Mouse (Mus musculus) liver, postnatal 0 days (tissue): ENCODE data around the gene Lgals12. TPM values are rescaled to one million over a fixed set of nuclear protein-coding genes. Genes with fewer than 3 reads are reported as not detected.

Source experiments
- ATAC-seq: fragments of 200-750 bp; cut with Nextera tagmentation; 2 replicates; pipeline ENCODE4 v1.8.0; 2017; ENCODE audit warnings: mild to moderate bottlenecking, moderate library complexity
- DNase-seq: peaks from one replicate; pipeline ENCODE4 v3.0.0-alpha.2; 2016
- H3K27ac ChIP-seq: fragments of 300-500 bp; sonication (generic); 2 replicates; pipeline ENCODE4 v1.5.1; 2014; ENCODE audit warnings: antibody characterized with exemption, moderate library complexity, mild to moderate bottlenecking, low read depth
- H3K27me3 ChIP-seq: fragments of 300-500 bp; sonication (generic); 2 replicates; pipeline ENCODE4 v1.6.1; 2014; ENCODE audit warnings: low read length, control low read depth, mixed read lengths; ENCODE audit not compliant: insufficient read depth
- H3K36me3 ChIP-seq: fragments of 300-500 bp; sonication (generic); replicated peaks from 2 replicates; pipeline ENCODE4 v1.6.1; 2014; ENCODE audit warnings: mild to moderate bottlenecking, control low read depth, low read length, moderate library complexity, mixed read lengths; ENCODE audit not compliant: insufficient read depth
- H3K4me1 ChIP-seq: fragments of 300-500 bp; sonication (generic); 2 replicates; pipeline ENCODE4 v1.6.1; 2014; ENCODE audit warnings: antibody characterized with exemption, mild to moderate bottlenecking, control low read depth; ENCODE audit not compliant: insufficient read depth
- H3K4me2 ChIP-seq: fragments of 300-500 bp; sonication (generic); 2 replicates; pipeline ENCODE4 v1.6.1; 2014; ENCODE audit warnings: low read depth, mild to moderate bottlenecking, low read length, moderate library complexity, mixed read lengths
- H3K4me3 ChIP-seq: fragments of 300-500 bp; sonication (generic); 2 replicates; pipeline ENCODE4 v1.5.1; 2014; ENCODE audit warnings: low read depth, low read length
- H3K9ac ChIP-seq: fragments of 300-500 bp; sonication (generic); replicated peaks from 2 replicates; pipeline ENCODE4 v1.6.1; 2014; ENCODE audit warnings: mild to moderate bottlenecking, moderate library complexity
- H3K9me3 ChIP-seq: fragments of 300-500 bp; sonication (generic); 2 replicates; pipeline ENCODE4 v1.6.1; 2016; ENCODE audit warnings: mild to moderate bottlenecking, control low read depth, low read length, mixed read lengths
- CTCF ChIP-seq: sonication (generic); IDR thresholded peaks from 2 replicates; pipeline ENCODE4 v1.5.1; 2016; ENCODE audit warnings: antibody characterized with exemption, low read depth
- EP300 ChIP-seq: IDR thresholded peaks from 2 replicates; pipeline ENCODE4 v1.6.1; 2016; ENCODE audit warnings: antibody characterized with exemption, low read depth, mild to moderate bottlenecking
- WGBS: fragments of 180-500 bp; shearing (Covaris S2); extraction: QIAGEN DNeasy Blood & Tissue Kit; methylation state at CpG from one replicate; pipeline ENCODE4 v1.1.7; 2014; ENCODE audit not compliant: insufficient replicate concordance; 5-methylcytosine and 5-hydroxymethylcytosine counted together
- polyA plus RNA-seq: library from polyadenylated mRNA; unstranded; fragments of >200 nt; fragmentation: Nextera tagmentation; extraction: Ambion mirVana; gene quantifications from 2 replicates; pipeline ENCODE4 v1.2.1, GENCODE M21; 2015

Gene Lgals12
- polyA plus RNA-seq, 1 experiment from 2014 or later: not detected

DNA sequence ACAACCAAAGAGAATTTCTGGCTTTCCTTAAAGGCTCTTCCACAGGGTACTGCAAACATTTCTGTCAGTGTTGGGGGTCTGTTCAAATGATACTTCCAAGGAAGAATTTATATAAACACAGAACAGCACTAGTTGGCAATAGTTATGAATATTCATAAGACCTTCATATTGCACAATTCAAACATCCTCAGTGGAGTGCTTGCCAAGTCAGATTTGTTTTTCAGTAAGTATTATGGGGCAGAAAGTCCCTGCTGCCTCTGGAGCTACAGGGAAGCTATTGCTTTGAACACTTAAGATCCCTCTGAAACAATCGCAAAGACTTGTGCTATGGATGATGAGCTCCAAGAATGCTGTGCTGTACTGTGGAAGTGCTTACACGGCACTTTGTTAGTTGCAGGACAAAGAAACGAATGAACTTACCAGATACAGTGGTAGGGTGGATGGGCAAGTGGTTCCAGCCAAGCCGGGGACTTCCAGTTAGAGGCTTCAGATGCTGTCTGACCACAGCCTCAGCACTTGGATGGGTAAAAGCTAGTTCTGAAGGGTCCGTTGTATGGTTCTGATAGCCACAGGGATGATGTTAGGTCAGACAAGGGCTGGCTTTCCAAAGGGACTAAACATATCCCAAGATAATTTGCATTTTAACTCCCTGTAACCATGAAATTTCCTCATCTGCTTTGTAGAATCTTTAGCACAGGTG lies 9.4 kb upstream of the Lgals12 start:
- no peak for ATAC-seq
- no peak overlapping the region for H3K4me3 ChIP-seq
- no peak overlapping the region for H3K27ac ChIP-seq
- no peak for DNase-seq
- no peak overlapping the region for H3K9ac ChIP-seq
- TF ChIP-seq EP300 (no peak), CTCF (no peak)
- peaks cover 10% of the 10 kb centered on the region for H3K27me3 ChIP-seq
- H3K4me1 ChIP-seq: peaks cover 7% of the 10 kb centered on the region
- 75% methylated on average over 5 of the region's 5 CpGs for WGBS
- H3K9me3 ChIP-seq: no peaks in the 10 kb centered on the region
- no peak overlapping the region for H3K4me2 ChIP-seq
- no peaks in the 10 kb centered on the region for H3K36me3 ChIP-seq

DNA sequence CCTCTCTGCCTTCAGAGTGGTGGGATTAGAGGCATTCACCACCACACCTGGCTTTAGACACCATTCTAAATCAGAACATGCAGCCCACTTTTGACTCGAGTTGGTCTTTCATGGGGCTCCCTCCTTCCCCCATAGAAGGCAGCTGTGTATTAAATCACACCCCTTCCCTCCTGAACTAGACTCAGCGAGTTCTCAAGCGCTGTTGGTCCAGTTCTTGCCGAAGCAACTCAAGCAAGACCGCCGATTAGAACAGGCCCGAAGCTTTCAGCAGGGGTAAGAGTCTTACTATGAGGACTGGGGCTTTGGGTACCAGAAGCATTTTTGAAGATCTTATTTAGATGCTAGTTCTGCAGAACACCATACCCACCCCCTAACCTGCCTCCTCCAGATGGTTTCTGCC lies 6.2 kb upstream of the Lgals12 start:
- TF ChIP-seq EP300 (no peak), CTCF (no peak)
- no peak for ATAC-seq
- H3K27me3 ChIP-seq: peaks cover 18% of the 10 kb centered on the region
- no peak overlapping the region for H3K4me2 ChIP-seq
- DNase-seq: no peak
- 86% methylated on average over 7 of the region's 7 CpGs for WGBS
- H3K9me3 ChIP-seq: no peaks in the 10 kb centered on the region
- H3K4me1 ChIP-seq: peaks cover 7% of the 10 kb centered on the region
- H3K36me3 ChIP-seq: no peaks in the 10 kb centered on the region
- no peak overlapping the region for H3K4me3 ChIP-seq
- no peak overlapping the region for H3K9ac ChIP-seq
- H3K27ac ChIP-seq: no peak overlapping the region

DNA sequence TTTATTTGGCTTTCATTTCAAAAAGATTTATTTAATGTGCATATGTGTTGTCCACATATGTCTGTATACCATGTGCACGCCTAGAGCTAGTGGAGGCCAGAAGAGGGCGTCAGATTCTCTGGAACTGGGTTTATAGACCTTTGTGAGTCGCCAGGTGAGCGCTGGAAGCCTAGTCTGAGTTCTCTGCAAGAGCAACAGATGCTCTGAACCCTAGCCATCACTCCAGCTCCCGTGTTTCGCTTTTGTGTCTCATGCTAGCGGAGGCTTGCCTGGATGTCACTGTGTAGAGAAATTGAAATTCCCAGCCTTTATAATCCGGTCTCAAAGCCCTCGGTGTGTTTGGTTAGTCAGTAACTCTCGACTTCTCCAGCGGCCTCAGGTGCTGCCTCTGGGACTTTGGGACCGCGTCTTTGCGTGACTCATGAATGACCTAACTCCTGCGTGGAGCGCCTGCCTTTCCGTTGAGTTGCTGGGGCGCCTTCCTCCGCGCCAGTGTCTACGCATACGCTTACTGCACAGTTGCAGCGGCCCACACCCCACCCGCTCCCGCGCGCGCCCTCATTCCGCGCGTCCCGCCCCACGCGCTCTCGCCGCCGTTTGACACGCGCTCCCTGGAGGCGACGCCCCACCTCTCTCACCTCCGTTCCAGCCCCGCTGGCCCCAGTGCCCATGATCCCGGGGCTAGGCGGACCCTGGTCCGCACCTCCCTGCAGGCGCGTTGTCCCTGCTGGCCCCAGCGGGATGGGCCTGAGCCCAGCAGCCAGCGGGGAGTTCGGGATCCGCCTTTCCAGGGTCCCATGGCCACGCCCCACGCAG lies 5.2 kb upstream of the Lgals12 start, which contains the start of gene Hrasls5:
Hrasls5 (plus strand) TSS at position 600 of the 816 bp plus-strand sequence.
- no peak for DNase-seq
- Histone ChIP-seq H3K36me3 (no peaks in the 10 kb centered on the region), H3K4me3 (peak within 1 kb of the TSS; percentile 32), H3K27ac (no peak within 1 kb of the TSS), H3K9me3 (no peaks in the 10 kb centered on the region), H3K4me2 (peak within 1 kb of the TSS; percentile 62), H3K4me1 (peaks cover 7% of the 10 kb centered on the region), H3K27me3 (peaks cover 18% of the 10 kb centered on the region), H3K9ac (no peak within 1 kb of the TSS)
- WGBS: 6% methylated on average over 54 of the region's 54 CpGs
- TF ChIP-seq CTCF (no peak), EP300 (no peak)
- 0 out of 2 replicates have a peak, but pooled peaks have one; percentile 10 for ATAC-seq

DNA sequence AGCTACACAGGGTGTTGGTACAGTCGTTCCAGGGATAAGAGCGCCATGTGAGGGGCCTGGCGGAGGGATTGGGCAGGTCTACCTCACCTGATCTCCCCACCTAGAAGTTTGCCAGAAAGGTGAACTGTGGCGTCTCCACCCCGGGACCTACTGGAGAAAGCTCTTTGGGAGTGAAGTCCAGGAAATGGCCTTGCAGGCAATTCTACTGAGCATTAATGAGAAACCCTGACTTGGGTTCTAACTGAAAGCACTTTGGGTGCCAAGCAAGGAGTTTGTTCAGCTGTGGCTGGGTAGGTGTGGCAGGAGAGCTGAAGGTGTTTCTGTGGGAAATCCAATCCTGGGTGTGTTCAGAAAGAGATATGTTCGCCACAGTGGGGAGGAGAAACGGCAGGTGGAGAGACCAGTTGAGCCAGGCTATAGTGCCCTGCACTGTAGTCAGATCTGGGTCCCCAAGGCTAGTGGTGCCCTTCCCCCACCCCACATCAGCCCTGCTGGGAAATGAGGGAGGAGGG lies 753 bp upstream of the Lgals12 start:
- Histone ChIP-seq H3K9ac (no peak overlapping the region), H3K4me3 (no peak overlapping the region), H3K4me2 (no peak overlapping the region), H3K27me3 (peaks cover 22% of the 10 kb centered on the region), H3K4me1 (peaks cover 15% of the 10 kb centered on the region), H3K27ac (no peak overlapping the region), H3K9me3 (no peaks in the 10 kb centered on the region), H3K36me3 (no peaks in the 10 kb centered on the region)
- WGBS: 72% methylated on average over 7 of the region's 7 CpGs
- TF ChIP-seq EP300 (no peak), CTCF (no peak)
- ATAC-seq (no peak), DNase-seq (no peak)

DNA sequence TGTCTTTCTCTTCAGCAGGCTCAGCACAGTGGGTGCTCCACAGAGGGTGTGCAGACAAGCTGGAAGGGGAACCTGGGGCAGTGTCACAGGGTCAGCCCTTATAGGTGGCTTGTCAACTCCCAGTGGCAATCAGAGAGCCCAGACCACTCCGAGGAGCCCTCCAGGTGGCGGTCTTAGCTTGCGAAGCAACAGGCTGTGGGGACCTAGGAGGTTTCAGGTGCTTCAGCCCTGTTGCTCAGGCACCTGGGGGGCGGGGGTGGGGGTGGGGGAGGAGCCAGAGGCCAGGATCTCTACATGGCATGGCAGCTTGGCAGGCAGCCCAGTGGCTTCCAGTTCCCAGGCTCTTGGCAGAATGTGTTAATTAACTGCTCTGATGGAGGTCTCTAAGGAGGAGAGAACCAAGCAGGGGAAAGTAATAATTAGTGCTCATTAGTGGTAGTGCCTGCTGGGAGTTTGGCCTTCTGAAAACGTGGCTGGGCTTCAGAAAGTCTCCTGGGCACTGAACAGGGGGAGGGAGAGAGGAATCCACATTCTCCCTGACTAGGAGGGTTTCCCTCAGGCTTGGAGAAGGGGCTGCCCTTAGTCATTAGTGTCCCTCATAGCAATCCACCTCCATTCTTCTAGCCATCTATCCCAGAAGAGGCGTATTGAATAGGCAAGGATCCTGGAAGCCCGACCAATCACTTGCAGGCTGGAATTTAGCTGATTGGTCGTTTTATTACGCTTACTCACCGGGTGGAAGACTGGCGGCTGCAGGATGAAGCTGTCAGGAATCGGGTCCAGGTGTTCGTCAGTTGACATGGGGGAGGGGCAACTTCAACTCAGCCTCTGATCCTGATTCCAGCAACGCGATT lies 836 bp downstream of the Lgals12 start:
- Histone ChIP-seq H3K27me3 (peaks cover 10% of the 10 kb centered on the region; the same call in 1 of the 2 replicates), H3K9ac (no peak overlapping the region; the same call in 1 of the 2 replicates), H3K4me2 (peak overlapping the region; percentile 59), H3K27ac (no peak overlapping the region), H3K4me1 (peaks cover 8% of the 10 kb centered on the region), H3K36me3 (no peaks in the 10 kb centered on the region), H3K9me3 (no peaks in the 10 kb centered on the region), H3K4me3 (0 out of 2 replicates have a peak overlapping the region, but pooled peaks have one; percentile 9)
- 18% methylated on average over 15 of the region's 15 CpGs for WGBS
- TF ChIP-seq EP300: no peak
- no peak for TF ChIP-seq CTCF
- ATAC-seq (no peak), DNase-seq (peak; percentile 41)
